17 mouse cellular contexts compared by ENCODE assay signal in genomic region chr11:37478970-37479482, GRCm38 (mm10).
"Had no signal": no experiment of that assay in that cellular context is flagged by ENCODE, and none has a peak within 500 bp of the region (broad histone marks: within the 10 kb centered on the region; RNA-seq: fewer than 3 reads in every experiment).

No protein-coding gene starts in this region.

- H3K36me3 ChIP-seq: lung, embryonic 15.5 days; midbrain, embryonic 13.5 days; midbrain, embryonic 15.5 days; neural tube, embryonic 12.5 days; stomach, embryonic 15.5 days had no signal

- ATAC-seq: liver, postnatal 0 days; lung, postnatal 0 days; midbrain, embryonic 13.5 days; midbrain, embryonic 15.5 days had no signal

- H3K9ac ChIP-seq: liver, postnatal 0 days; lung, embryonic 15.5 days; midbrain, embryonic 13.5 days; midbrain, embryonic 15.5 days; neural tube, embryonic 12.5 days; stomach, embryonic 15.5 days had no signal

- H3K27me3 ChIP-seq: lung, embryonic 15.5 days; megakaryocyte, embryonic 14.5 days; midbrain, embryonic 13.5 days; midbrain, embryonic 15.5 days; neural tube, embryonic 12.5 days; stomach, embryonic 15.5 days had no signal

- H3K4me3 ChIP-seq: lung, embryonic 15.5 days; megakaryocyte, embryonic 14.5 days; midbrain, embryonic 13.5 days; midbrain, embryonic 15.5 days; neural tube, embryonic 12.5 days; stomach, embryonic 15.5 days had no signal

- DNase-seq: liver, postnatal 0 days; lung, adult 2 months; lung, postnatal 14 days; lung, postnatal 36 days; thymus, adult 18-20 months; thymus, postnatal 14 days; thymus, postnatal 36 days had no signal

- H3K4me2 ChIP-seq: lung, embryonic 15.5 days; midbrain, embryonic 11.5 days; midbrain, embryonic 13.5 days; midbrain, embryonic 15.5 days; neural tube, embryonic 12.5 days; stomach, embryonic 15.5 days had no signal

- H3K9me3 ChIP-seq: lung, embryonic 15.5 days; megakaryocyte, embryonic 14.5 days; midbrain, embryonic 13.5 days; midbrain, embryonic 15.5 days; neural tube, embryonic 12.5 days; stomach, embryonic 15.5 days had no signal

- H3K4me1 ChIP-seq: lung, embryonic 15.5 days; megakaryocyte, embryonic 14.5 days; midbrain, embryonic 13.5 days; midbrain, embryonic 15.5 days; neural tube, embryonic 12.5 days; stomach, embryonic 15.5 days had no signal

- H3K27ac ChIP-seq: lung, embryonic 15.5 days; macrophage; midbrain, embryonic 13.5 days; midbrain, embryonic 15.5 days; neural tube, embryonic 12.5 days; stomach, embryonic 15.5 days; stomach, postnatal 0 days had no signal
